Mouse (Mus musculus): ENCODE data around the gene Alg14. TPM values are rescaled to one million over a fixed set of nuclear protein-coding genes. Genes with fewer than 3 reads are reported as not detected.

The Alg14 gene
- polyA plus RNA-seq, 1 experiment: 12.3 TPM

GRCm38 (mm10) chr3:121277557-121277956 lies 14.0 kb upstream of the Alg14 start:
- H3ac ChIP-seq (ENCODE audit: control insufficient read depth, insufficient read length, low read depth): no peak overlapping the region
- no peaks in the 10 kb centered on the region for H3K27me3 ChIP-seq (ENCODE audit: control insufficient read depth, insufficient read depth, insufficient read length)
- no peaks in the 10 kb centered on the region for H3K79me2 ChIP-seq (ENCODE audit: control insufficient read depth, insufficient read depth)
- no peak overlapping the region for H3K4me3 ChIP-seq (ENCODE audit: insufficient read depth, poor library complexity, severe bottlenecking)
- no peaks in the 10 kb centered on the region for H3K36me3 ChIP-seq (ENCODE audit: control insufficient read depth, insufficient read depth)
- no peaks in the 10 kb centered on the region for H3K79me3 ChIP-seq (ENCODE audit: low read depth)
- no peak for TF ChIP-seq MAX (IDR thresholded peaks at IDR 0.05)
- no peak for TF ChIP-seq MYOD1 (IDR thresholded peaks at IDR 0.05; ENCODE audit: control insufficient read depth, insufficient read length, low read depth)
- TF ChIP-seq CEBPB (IDR thresholded peaks at IDR 0.05; ENCODE audit: low read depth): no peak
- no peak for TF ChIP-seq CTCF (IDR thresholded peaks at IDR 0.05; ENCODE audit: control insufficient read depth, insufficient read depth, insufficient read length)
- TF ChIP-seq MYOG (IDR thresholded peaks at IDR 0.05; ENCODE audit: control insufficient read depth, extremely low read depth, insufficient read length): no peak
- TF ChIP-seq FOSL1 (IDR thresholded peaks at IDR 0.05; ENCODE audit: insufficient read depth, low read length, poor library complexity, severe bottlenecking): no peak
- no peak for TF ChIP-seq USF1 (IDR thresholded peaks at IDR 0.05; ENCODE audit: low read depth)

GRCm38 (mm10) chr3:121279679-121280078 lies 11.9 kb upstream of the Alg14 start:
- Histone ChIP-seq H3K4me3 (ENCODE audit: insufficient read depth, poor library complexity, severe bottlenecking) (no peak overlapping the region), H3K79me3 (ENCODE audit: low read depth) (no peaks in the 10 kb centered on the region)

GRCm38 (mm10) chr3:121282998-121283397 lies 8.6 kb upstream of the Alg14 start, which contains the start of gene Tmem56:
Tmem56 (minus strand) TSS chr3:121283098.
- no peaks in the 10 kb centered on the region for H3K27me3 ChIP-seq (ENCODE audit: control insufficient read depth, insufficient read depth, insufficient read length)
- no peak within 1 kb of the TSS for H3ac ChIP-seq (ENCODE audit: control insufficient read depth, insufficient read length, low read depth)
- no peaks in the 10 kb centered on the region for H3K36me3 ChIP-seq (ENCODE audit: control insufficient read depth, insufficient read depth)
- no peak within 1 kb of the TSS for H3K4me3 ChIP-seq (ENCODE audit: insufficient read depth, poor library complexity, severe bottlenecking)
- no peaks in the 10 kb centered on the region for H3K79me2 ChIP-seq (ENCODE audit: control insufficient read depth, insufficient read depth)
- TF ChIP-seq MYOD1 (IDR thresholded peaks at IDR 0.05; ENCODE audit: control insufficient read depth, insufficient read length, low read depth) (no peak), MAX (IDR thresholded peaks at IDR 0.05) (no peak), FOSL1 (IDR thresholded peaks at IDR 0.05; ENCODE audit: insufficient read depth, low read length, poor library complexity, severe bottlenecking) (no peak), CTCF (IDR thresholded peaks at IDR 0.05; ENCODE audit: control insufficient read depth, insufficient read depth, insufficient read length) (no peak), MYOG (IDR thresholded peaks at IDR 0.05; ENCODE audit: control insufficient read depth, extremely low read depth, insufficient read length) (no peak), CEBPB (IDR thresholded peaks at IDR 0.05; ENCODE audit: low read depth) (no peak), USF1 (IDR thresholded peaks at IDR 0.05; ENCODE audit: low read depth) (no peak)
- no peaks in the 10 kb centered on the region for H3K79me3 ChIP-seq (ENCODE audit: low read depth)

More at GRCm38 (mm10) chr3:121279679-121280078, 11.9 kb upstream of the Alg14 start:
- Histone ChIP-seq H3ac (ENCODE audit: control insufficient read depth, insufficient read length, low read depth) (no peak overlapping the region), H3K79me2 (ENCODE audit: control insufficient read depth, insufficient read depth) (no peaks in the 10 kb centered on the region), H3K27me3 (ENCODE audit: control insufficient read depth, insufficient read depth, insufficient read length) (no peaks in the 10 kb centered on the region), H3K36me3 (ENCODE audit: control insufficient read depth, insufficient read depth) (no peaks in the 10 kb centered on the region)
- TF ChIP-seq USF1 (IDR thresholded peaks at IDR 0.05; ENCODE audit: low read depth) (no peak), MYOD1 (IDR thresholded peaks at IDR 0.05; ENCODE audit: control insufficient read depth, insufficient read length, low read depth) (no peak), MYOG (IDR thresholded peaks at IDR 0.05; ENCODE audit: control insufficient read depth, extremely low read depth, insufficient read length) (no peak), MAX (IDR thresholded peaks at IDR 0.05) (no peak), CEBPB (IDR thresholded peaks at IDR 0.05; ENCODE audit: low read depth) (no peak), CTCF (IDR thresholded peaks at IDR 0.05; ENCODE audit: control insufficient read depth, insufficient read depth, insufficient read length) (no peak), FOSL1 (IDR thresholded peaks at IDR 0.05; ENCODE audit: insufficient read depth, low read length, poor library complexity, severe bottlenecking) (no peak)

- Histone ChIP-seq H3K79me2 (ENCODE audit: control insufficient read depth, insufficient read depth) (no peaks in the 10 kb centered on the region), H3K4me3 (ENCODE audit: insufficient read depth, poor library complexity, severe bottlenecking) (no peak overlapping the region), H3ac (ENCODE audit: control insufficient read depth, insufficient read length, low read depth) (no peak overlapping the region), H3K36me3 (ENCODE audit: control insufficient read depth, insufficient read depth) (no peaks in the 10 kb centered on the region), H3K27me3 (ENCODE audit: control insufficient read depth, insufficient read depth, insufficient read length) (no peaks in the 10 kb centered on the region), H3K79me3 (ENCODE audit: low read depth) (no peaks in the 10 kb centered on the region)
- TF ChIP-seq MAX (IDR thresholded peaks at IDR 0.05) (no peak), MYOG (IDR thresholded peaks at IDR 0.05; ENCODE audit: control insufficient read depth, extremely low read depth, insufficient read length) (no peak), USF1 (IDR thresholded peaks at IDR 0.05; ENCODE audit: low read depth) (no peak), CEBPB (IDR thresholded peaks at IDR 0.05; ENCODE audit: low read depth) (no peak), FOSL1 (IDR thresholded peaks at IDR 0.05; ENCODE audit: insufficient read depth, low read length, poor library complexity, severe bottlenecking) (no peak), MYOD1 (IDR thresholded peaks at IDR 0.05; ENCODE audit: control insufficient read depth, insufficient read length, low read depth) (no peak), CTCF (IDR thresholded peaks at IDR 0.05; ENCODE audit: control insufficient read depth, insufficient read depth, insufficient read length) (no peak)
Observed at GRCm38 (mm10) chr3:121285219-121285618, 6.4 kb upstream of the Alg14 start.

- Histone ChIP-seq H3K79me2 (ENCODE audit: control insufficient read depth, insufficient read depth) (peaks cover under 1% of the 10 kb centered on the region), H3K36me3 (ENCODE audit: control insufficient read depth, insufficient read depth) (no peaks in the 10 kb centered on the region), H3K79me3 (ENCODE audit: low read depth) (no peaks in the 10 kb centered on the region), H3ac (ENCODE audit: control insufficient read depth, insufficient read length, low read depth) (no peak overlapping the region), H3K27me3 (ENCODE audit: control insufficient read depth, insufficient read depth, insufficient read length) (no peaks in the 10 kb centered on the region), H3K4me3 (ENCODE audit: insufficient read depth, poor library complexity, severe bottlenecking) (no peak overlapping the region)
- TF ChIP-seq CTCF (IDR thresholded peaks at IDR 0.05; ENCODE audit: control insufficient read depth, insufficient read depth, insufficient read length) (no peak), FOSL1 (IDR thresholded peaks at IDR 0.05; ENCODE audit: insufficient read depth, low read length, poor library complexity, severe bottlenecking) (no peak)
Observed at GRCm38 (mm10) chr3:121287151-121287550, 4.4 kb upstream of the Alg14 start.

GRCm38 (mm10) chr3:121290681-121291080 lies 892 bp upstream of the Alg14 start:
- Histone ChIP-seq H3ac (ENCODE audit: control insufficient read depth, insufficient read length, low read depth) (no peak overlapping the region), H3K27me3 (ENCODE audit: control insufficient read depth, insufficient read depth, insufficient read length) (no peaks in the 10 kb centered on the region), H3K36me3 (ENCODE audit: control insufficient read depth, insufficient read depth) (no peaks in the 10 kb centered on the region), H3K79me2 (ENCODE audit: control insufficient read depth, insufficient read depth) (peaks cover 14% of the 10 kb centered on the region), H3K79me3 (ENCODE audit: low read depth) (peaks cover 5% of the 10 kb centered on the region), H3K4me3 (ENCODE audit: insufficient read depth, poor library complexity, severe bottlenecking) (no peak overlapping the region)
- TF ChIP-seq USF1 (IDR thresholded peaks at IDR 0.05; ENCODE audit: low read depth): no peak
- no peak for TF ChIP-seq CTCF (IDR thresholded peaks at IDR 0.05; ENCODE audit: control insufficient read depth, insufficient read depth, insufficient read length)
- TF ChIP-seq FOSL1 (IDR thresholded peaks at IDR 0.05; ENCODE audit: insufficient read depth, low read length, poor library complexity, severe bottlenecking): no peak
- TF ChIP-seq MYOG (IDR thresholded peaks at IDR 0.05; ENCODE audit: control insufficient read depth, extremely low read depth, insufficient read length): no peak
- TF ChIP-seq MAX (IDR thresholded peaks at IDR 0.05): no peak
- no peak for TF ChIP-seq MYOD1 (IDR thresholded peaks at IDR 0.05; ENCODE audit: control insufficient read depth, insufficient read length, low read depth)
- TF ChIP-seq CEBPB (IDR thresholded peaks at IDR 0.05; ENCODE audit: low read depth): no peak

Measured in C2C12 (cell line).